Mouse (Mus musculus): ENCODE measurements around the gene Serinc2. TPM values are rescaled to one million over a fixed set of nuclear protein-coding genes. Genes with fewer than 3 reads are reported as not detected.

Serinc2 gene
- polyA plus RNA-seq, 1 experiment from 2014 or later, result 36.4 TPM

- ATAC-seq (ENCODE audit: low read depth), result no peak
- Histone ChIP-seq H3K9ac (replicated peaks; ENCODE audit: low read depth, low read length) (no peak overlapping the region), H3K9me3 (ENCODE audit: control insufficient read depth, low read length) (no peaks in the 10 kb centered on the region), H3K36me3 (ENCODE audit: control insufficient read depth, insufficient read depth, low read length) (peaks cover 23% of the 10 kb centered on the region), H3K4me2 (ENCODE audit: low read depth, low read length) (no peak overlapping the region), H3K4me3 (ENCODE audit: low read depth, low read length) (no peak overlapping the region), H3K4me1 (ENCODE audit: control insufficient read depth, insufficient read depth, low read length) (no peaks in the 10 kb centered on the region), H3K27me3 (ENCODE audit: control insufficient read depth, insufficient read depth, low read length) (no peaks in the 10 kb centered on the region), H3K27ac (ENCODE audit: low read depth, low read length) (no peak overlapping the region)
- WGBS, result 86% methylated on average over 13 of the region's 13 CpGs
Observed at GRCm38 (mm10) chr4:130315771-130316527, 36.9 kb upstream of the Serinc2 start.

- no peak for ATAC-seq (ENCODE audit: low read depth)
- WGBS, result 95% methylated on average over 4 of the region's 4 CpGs
Observed at GRCm38 (mm10) chr4:130313552-130313951, 34.5 kb upstream of the Serinc2 start.

GRCm38 (mm10) chr4:130312526-130312925 is 33.5 kb upstream of the Serinc2 start:
- Histone ChIP-seq H3K9me3 (ENCODE audit: control insufficient read depth, low read length) (no peaks in the 10 kb centered on the region), H3K9ac (replicated peaks; ENCODE audit: low read depth, low read length) (no peak overlapping the region), H3K27ac (ENCODE audit: low read depth, low read length) (no peak overlapping the region), H3K4me1 (ENCODE audit: control insufficient read depth, insufficient read depth, low read length) (0 out of 2 replicates have a peak, but pooled peaks cover 2% of the 10 kb centered on the region), H3K27me3 (ENCODE audit: control insufficient read depth, insufficient read depth, low read length) (no peaks in the 10 kb centered on the region), H3K36me3 (ENCODE audit: control insufficient read depth, insufficient read depth, low read length) (peaks cover 18% of the 10 kb centered on the region), H3K4me2 (ENCODE audit: low read depth, low read length) (no peak overlapping the region), H3K4me3 (ENCODE audit: low read depth, low read length) (no peak overlapping the region)
- 87% methylated on average over 3 of the region's 3 CpGs for WGBS
- no peak for ATAC-seq (ENCODE audit: low read depth)

More at GRCm38 (mm10) chr4:130313552-130313951, 34.5 kb upstream of the Serinc2 start:
- Histone ChIP-seq H3K27me3 (ENCODE audit: control insufficient read depth, insufficient read depth, low read length) (no peaks in the 10 kb centered on the region), H3K4me2 (ENCODE audit: low read depth, low read length) (no peak overlapping the region), H3K9ac (replicated peaks; ENCODE audit: low read depth, low read length) (no peak overlapping the region), H3K4me3 (ENCODE audit: low read depth, low read length) (no peak overlapping the region), H3K27ac (ENCODE audit: low read depth, low read length) (no peak overlapping the region), H3K36me3 (ENCODE audit: control insufficient read depth, insufficient read depth, low read length) (peaks cover 23% of the 10 kb centered on the region), H3K4me1 (ENCODE audit: control insufficient read depth, insufficient read depth, low read length) (no peaks in the 10 kb centered on the region), H3K9me3 (ENCODE audit: control insufficient read depth, low read length) (no peaks in the 10 kb centered on the region)

- no peak for ATAC-seq (ENCODE audit: low read depth)
- H3K27me3 ChIP-seq (ENCODE audit: control insufficient read depth, insufficient read depth, low read length), result peaks cover 9% of the 10 kb centered on the region
Observed at GRCm38 (mm10) chr4:130309254-130309653, 30.2 kb upstream of the Serinc2 start.

GRCm38 (mm10) chr4:130308231-130309081 is 29.5 kb upstream of the Serinc2 start, which contains the start of the genes Fabp3 and Gm10570:
TSS of gene Fabp3 (plus strand) at chr4:130308595.
TSS of gene Gm10570 (minus strand) at chr4:130308674.
- Histone ChIP-seq H3K27ac (ENCODE audit: low read depth, low read length) (peak within 1 kb of the TSS; percentile 18), H3K36me3 (ENCODE audit: control insufficient read depth, insufficient read depth, low read length) (no peaks in the 10 kb centered on the region), H3K4me2 (ENCODE audit: low read depth, low read length) (peak within 1 kb of the TSS; percentile 84), H3K4me3 (ENCODE audit: low read depth, low read length) (peak within 1 kb of the TSS; percentile 41), H3K4me1 (ENCODE audit: control insufficient read depth, insufficient read depth, low read length) (0 out of 2 replicates have a peak, but pooled peaks cover 2% of the 10 kb centered on the region), H3K9me3 (ENCODE audit: control insufficient read depth, low read length) (no peaks in the 10 kb centered on the region), H3K27me3 (ENCODE audit: control insufficient read depth, insufficient read depth, low read length) (peaks cover 9% of the 10 kb centered on the region), H3K9ac (replicated peaks; ENCODE audit: low read depth, low read length) (peak within 1 kb of the TSS; percentile 69)
- WGBS, result under 1% methylated on average over 50 of the region's 52 CpGs
- peak; percentile 77 for ATAC-seq (ENCODE audit: low read depth)

More at GRCm38 (mm10) chr4:130309254-130309653, 30.2 kb upstream of the Serinc2 start:
- H3K9me3 ChIP-seq (ENCODE audit: control insufficient read depth, low read length), result no peaks in the 10 kb centered on the region
- 46% methylated on average over 8 of the region's 8 CpGs for whole genome bisulfite sequencing
- peak overlapping the region; percentile 41 for H3K4me3 ChIP-seq (ENCODE audit: low read depth, low read length)
- 0 out of 2 replicates have a peak, but pooled peaks cover 2% of the 10 kb centered on the region for H3K4me1 ChIP-seq (ENCODE audit: control insufficient read depth, insufficient read depth, low read length)
- H3K4me2 ChIP-seq (ENCODE audit: low read depth, low read length), result peak overlapping the region; percentile 84
- H3K9ac ChIP-seq (replicated peaks; ENCODE audit: low read depth, low read length), result peak overlapping the region; percentile 69
- peaks cover 4% of the 10 kb centered on the region; the same call in 1 of the 2 replicates for H3K36me3 ChIP-seq (ENCODE audit: control insufficient read depth, insufficient read depth, low read length)
- H3K27ac ChIP-seq (ENCODE audit: low read depth, low read length), result no peak overlapping the region

GRCm38 (mm10) chr4:130307851-130308230 is 28.8 kb upstream of the Serinc2 start:
- H3K27ac ChIP-seq (ENCODE audit: low read depth, low read length), result peak overlapping the region; percentile 12; the same call in 1 of the 2 replicates

GRCm38 (mm10) chr4:130306796-130307630 is 28.0 kb upstream of the Serinc2 start:
- Histone ChIP-seq H3K4me2 (ENCODE audit: low read depth, low read length) (peak overlapping the region; percentile 84), H3K27me3 (ENCODE audit: control insufficient read depth, insufficient read depth, low read length) (peaks cover 9% of the 10 kb centered on the region), H3K36me3 (ENCODE audit: control insufficient read depth, insufficient read depth, low read length) (no peaks in the 10 kb centered on the region), H3K9me3 (ENCODE audit: control insufficient read depth, low read length) (no peaks in the 10 kb centered on the region), H3K4me1 (ENCODE audit: control insufficient read depth, insufficient read depth, low read length) (0 out of 2 replicates have a peak, but pooled peaks cover 2% of the 10 kb centered on the region), H3K27ac (ENCODE audit: low read depth, low read length) (no peak overlapping the region), H3K4me3 (ENCODE audit: low read depth, low read length) (no peak overlapping the region), H3K9ac (replicated peaks; ENCODE audit: low read depth, low read length) (no peak overlapping the region)
- no peak for ATAC-seq (ENCODE audit: low read depth)
- WGBS, result 81% methylated on average over 10 of the region's 10 CpGs

More at GRCm38 (mm10) chr4:130307851-130308230, 28.8 kb upstream of the Serinc2 start:
- Histone ChIP-seq H3K27me3 (ENCODE audit: control insufficient read depth, insufficient read depth, low read length) (peaks cover 9% of the 10 kb centered on the region), H3K36me3 (ENCODE audit: control insufficient read depth, insufficient read depth, low read length) (no peaks in the 10 kb centered on the region), H3K4me3 (ENCODE audit: low read depth, low read length) (peak overlapping the region; percentile 41), H3K9ac (replicated peaks; ENCODE audit: low read depth, low read length) (peak overlapping the region; percentile 69; the same call in 1 of the 2 replicates), H3K4me2 (ENCODE audit: low read depth, low read length) (peak overlapping the region; percentile 84), H3K4me1 (ENCODE audit: control insufficient read depth, insufficient read depth, low read length) (0 out of 2 replicates have a peak, but pooled peaks cover 2% of the 10 kb centered on the region), H3K9me3 (ENCODE audit: control insufficient read depth, low read length) (no peaks in the 10 kb centered on the region)
- WGBS, result under 1% methylated on average over 23 of the region's 23 CpGs
- ATAC-seq (ENCODE audit: low read depth), result peak; percentile 61

GRCm38 (mm10) chr4:130304746-130305145 is 25.7 kb upstream of the Serinc2 start:
- Histone ChIP-seq H3K9ac (replicated peaks; ENCODE audit: low read depth, low read length) (no peak overlapping the region), H3K9me3 (ENCODE audit: control insufficient read depth, low read length) (no peaks in the 10 kb centered on the region), H3K27me3 (ENCODE audit: control insufficient read depth, insufficient read depth, low read length) (peaks cover 9% of the 10 kb centered on the region), H3K4me3 (ENCODE audit: low read depth, low read length) (no peak overlapping the region), H3K36me3 (ENCODE audit: control insufficient read depth, insufficient read depth, low read length) (no peaks in the 10 kb centered on the region), H3K4me1 (ENCODE audit: control insufficient read depth, insufficient read depth, low read length) (0 out of 2 replicates have a peak, but pooled peaks cover 2% of the 10 kb centered on the region), H3K4me2 (ENCODE audit: low read depth, low read length) (no peak overlapping the region), H3K27ac (ENCODE audit: low read depth, low read length) (no peak overlapping the region)
- ATAC-seq (ENCODE audit: low read depth), result no peak
- 18% methylated on average over 3 of the region's 3 CpGs for WGBS
